Mouse (Mus musculus) embryonic facial prominence, embryonic 10.5 days (tissue): ENCODE results near the gene Prkab2. TPM values are rescaled to one million over a fixed set of nuclear protein-coding genes. Genes with fewer than 3 reads are reported as not detected.

Experiments used
- DNase-seq: peaks from one replicate; pipeline ENCODE4 v3.0.0-alpha.2; 2017; ENCODE audit warnings: low spot score
- H3K27ac ChIP-seq: fragments of 300-500 bp; sonication (generic); replicated peaks from 2 replicates; pipeline ENCODE4 v1.5.1; 2016; ENCODE audit warnings: mild to moderate bottlenecking
- H3K27me3 ChIP-seq: fragments of 300-500 bp; sonication (generic); replicated peaks from 2 replicates; pipeline ENCODE4 v1.6.1; 2016; ENCODE audit warnings: low read depth, mild to moderate bottlenecking; ENCODE audit not compliant: poor library complexity, severe bottlenecking
- H3K36me3 ChIP-seq: fragments of 300-500 bp; sonication (generic); replicated peaks from 2 replicates; pipeline ENCODE4 v1.6.1; 2016; ENCODE audit warnings: mild to moderate bottlenecking, moderate library complexity
- H3K4me1 ChIP-seq: fragments of 300-500 bp; sonication (generic); 2 replicates; pipeline ENCODE4 v1.6.1; 2016
- H3K4me3 ChIP-seq: fragments of 300-500 bp; sonication (generic); 2 replicates; pipeline ENCODE4 v1.5.1; 2016; ENCODE audit warnings: mild to moderate bottlenecking, moderate library complexity
- H3K9me3 ChIP-seq: fragments of 300-500 bp; sonication (generic); 2 replicates; pipeline ENCODE4 v1.6.1; 2016; ENCODE audit warnings: mild to moderate bottlenecking
- WGBS: fragments of 180-500 bp; shearing (Covaris S2); methylation state at CpG from one replicate; pipeline ENCODE4 v1.1.7; 2016; 5-methylcytosine and 5-hydroxymethylcytosine counted together
- polyA plus RNA-seq: library from polyadenylated mRNA; unstranded; fragments of >200 nt; fragmentation: Nextera tagmentation; extraction: Ambion mirVana; gene quantifications from 2 replicates; pipeline ENCODE4 v1.2.1, GENCODE M21; 2016

Gene Prkab2
- polyA plus RNA-seq, 1 experiment from 2014 or later = 7.2 TPM

- Histone ChIP-seq H3K4me1 (peaks cover 17% of the 10 kb centered on the region), H3K9me3 (no peaks in the 10 kb centered on the region), H3K27me3 (no peaks in the 10 kb centered on the region), H3K27ac (no peak overlapping the region), H3K4me3 (no peak overlapping the region), H3K36me3 (no peaks in the 10 kb centered on the region)
- 80% methylated on average over 8 of the region's 8 CpGs for WGBS
- peak; percentile 21 for DNase-seq
Observed at GRCm38 (mm10) chr3:97654901-97655300, 3.1 kb upstream of the Prkab2 start.

DNA sequence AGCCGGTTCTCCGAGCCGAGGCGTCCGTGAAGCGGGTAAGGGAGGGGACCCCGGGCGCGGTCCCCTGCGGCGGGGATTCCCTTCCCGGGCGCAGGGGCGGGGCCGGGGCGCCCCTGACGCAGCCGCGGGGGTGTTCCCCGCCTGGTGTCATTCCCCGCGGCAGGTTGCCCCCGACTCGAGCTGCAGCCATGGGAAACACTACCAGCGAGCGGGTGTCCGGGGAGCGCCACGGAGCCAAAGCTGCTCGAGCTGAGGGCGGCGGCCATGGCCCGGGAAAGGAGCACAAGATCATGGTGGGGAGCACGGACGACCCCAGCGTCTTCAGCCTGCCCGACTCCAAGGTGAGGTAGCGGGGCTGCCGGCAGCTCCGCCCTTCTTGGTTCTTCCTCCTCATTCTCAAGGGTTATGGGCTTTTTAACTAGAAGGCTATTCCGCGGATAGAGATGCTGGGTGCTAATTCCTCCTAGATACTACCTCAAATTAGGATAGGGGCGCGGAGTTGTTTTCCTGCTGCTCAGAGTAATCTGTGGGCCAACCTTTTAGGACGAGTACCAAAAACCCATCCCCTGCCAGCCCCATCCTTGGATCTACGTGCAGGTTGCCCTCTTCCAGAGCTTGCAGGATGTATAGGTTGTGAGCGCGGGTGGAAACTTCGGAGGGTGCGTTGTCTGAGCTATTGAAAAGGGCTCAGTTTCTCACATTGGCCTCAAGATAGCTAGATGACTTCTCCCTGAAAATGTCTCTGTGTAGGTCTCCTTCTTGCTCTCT is 617 bp downstream of the Prkab2 start:
- no peak for DNase-seq
- Histone ChIP-seq H3K27ac (peak overlapping the region; percentile 91), H3K9me3 (no peaks in the 10 kb centered on the region), H3K27me3 (no peaks in the 10 kb centered on the region), H3K36me3 (peaks cover 14% of the 10 kb centered on the region), H3K4me3 (peak overlapping the region; percentile 87), H3K4me1 (peaks cover 19% of the 10 kb centered on the region)
- 1% methylated on average over 50 of the region's 50 CpGs for WGBS

GRCm38 (mm10) chr3:97659746-97660145 is 1.8 kb downstream of the Prkab2 start:
- 93% methylated on average over 7 of the region's 7 CpGs for WGBS
- no peaks in the 10 kb centered on the region for H3K27me3 ChIP-seq
- peaks cover 26% of the 10 kb centered on the region for H3K36me3 ChIP-seq
- no peak for DNase-seq
- no peaks in the 10 kb centered on the region for H3K9me3 ChIP-seq
- peak overlapping the region; percentile 87; the same call in 1 of the 2 replicates for H3K4me3 ChIP-seq
- peaks cover 19% of the 10 kb centered on the region for H3K4me1 ChIP-seq
- no peak overlapping the region for H3K27ac ChIP-seq

DNA sequence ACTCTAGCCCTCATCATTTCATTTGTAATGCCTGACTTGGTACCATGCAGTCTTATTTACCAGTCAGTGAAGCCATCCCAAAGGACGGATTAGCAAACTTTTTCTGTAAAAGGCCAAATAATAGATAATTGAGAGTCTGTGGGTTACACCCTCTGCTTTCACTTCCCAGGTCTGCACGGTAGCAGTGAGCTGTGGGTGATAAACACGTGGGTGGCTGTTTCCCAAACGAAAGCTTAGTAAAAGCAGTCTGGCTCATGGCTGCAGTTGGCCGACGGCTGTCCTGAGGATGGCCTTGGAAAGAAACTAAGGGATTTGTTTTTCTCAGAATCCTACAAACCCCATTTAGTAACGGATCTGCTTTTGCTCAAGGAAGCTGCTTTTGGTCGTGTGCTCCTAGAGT is 3.2 kb downstream of the Prkab2 start:
- no peaks in the 10 kb centered on the region for H3K9me3 ChIP-seq
- no peak overlapping the region for H3K4me3 ChIP-seq
- 76% methylated on average over 8 of the region's 8 CpGs for WGBS
- peaks cover 32% of the 10 kb centered on the region for H3K36me3 ChIP-seq
- no peak for DNase-seq
- no peak overlapping the region for H3K27ac ChIP-seq
- peaks cover 19% of the 10 kb centered on the region for H3K4me1 ChIP-seq
- no peaks in the 10 kb centered on the region for H3K27me3 ChIP-seq

DNA sequence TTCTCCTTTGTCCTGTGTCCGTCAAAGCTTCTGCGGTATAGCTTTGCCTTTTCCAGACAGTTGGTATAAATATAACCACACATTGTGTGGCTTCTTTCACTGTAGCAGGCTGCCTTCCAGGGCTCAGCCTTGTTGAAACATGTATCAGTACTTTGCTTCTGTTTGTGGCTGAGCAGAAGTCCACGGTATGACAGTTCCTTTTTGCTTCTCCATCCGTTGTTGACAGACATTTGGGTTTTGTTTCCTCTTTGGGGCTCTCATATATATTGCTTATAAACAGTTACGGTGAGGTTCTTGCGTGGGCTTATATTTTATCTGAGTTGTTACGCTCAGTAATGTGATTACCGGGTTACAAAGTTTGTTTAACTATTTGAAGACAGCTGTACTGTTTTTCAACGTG is 7.5 kb downstream of the Prkab2 start:
- Histone ChIP-seq H3K4me3 (no peak overlapping the region), H3K27ac (no peak overlapping the region), H3K27me3 (no peaks in the 10 kb centered on the region), H3K9me3 (no peaks in the 10 kb centered on the region), H3K4me1 (0 out of 2 replicates have a peak, but pooled peaks cover 4% of the 10 kb centered on the region), H3K36me3 (peaks cover 71% of the 10 kb centered on the region)
- 88% methylated on average over 9 of the region's 9 CpGs for WGBS
- DNase-seq = no peak

- 84% methylated on average over 8 of the region's 8 CpGs for WGBS
- H3K36me3 ChIP-seq = peaks cover 78% of the 10 kb centered on the region
- no peak overlapping the region for H3K4me3 ChIP-seq
- H3K9me3 ChIP-seq = no peaks in the 10 kb centered on the region
- H3K27me3 ChIP-seq = no peaks in the 10 kb centered on the region
- 0 out of 2 replicates have a peak, but pooled peaks cover 4% of the 10 kb centered on the region for H3K4me1 ChIP-seq
- DNase-seq = no peak
- no peak overlapping the region for H3K27ac ChIP-seq
Observed at GRCm38 (mm10) chr3:97666154-97666553, 8.2 kb downstream of the Prkab2 start.

- no peak overlapping the region for H3K4me3 ChIP-seq
- H3K36me3 ChIP-seq = peaks cover 86% of the 10 kb centered on the region
- 74% methylated on average over 14 of the region's 14 CpGs for WGBS
- no peak for DNase-seq
- no peak overlapping the region for H3K27ac ChIP-seq
- no peaks in the 10 kb centered on the region for H3K9me3 ChIP-seq
- H3K4me1 ChIP-seq = 0 out of 2 replicates have a peak, but pooled peaks cover 4% of the 10 kb centered on the region
- H3K27me3 ChIP-seq = no peaks in the 10 kb centered on the region
Observed at GRCm38 (mm10) chr3:97667093-97667675, 9.2 kb downstream of the Prkab2 start.

- H3K4me1 ChIP-seq = no peaks in the 10 kb centered on the region
- 91% methylated on average over 7 of the region's 7 CpGs for WGBS
Observed at GRCm38 (mm10) chr3:97674644-97675110, 16.7 kb downstream of the Prkab2 start, which contains the start of gene Gm17651. Gm17651 (minus strand) TSS chr3:97674694.

DNA sequence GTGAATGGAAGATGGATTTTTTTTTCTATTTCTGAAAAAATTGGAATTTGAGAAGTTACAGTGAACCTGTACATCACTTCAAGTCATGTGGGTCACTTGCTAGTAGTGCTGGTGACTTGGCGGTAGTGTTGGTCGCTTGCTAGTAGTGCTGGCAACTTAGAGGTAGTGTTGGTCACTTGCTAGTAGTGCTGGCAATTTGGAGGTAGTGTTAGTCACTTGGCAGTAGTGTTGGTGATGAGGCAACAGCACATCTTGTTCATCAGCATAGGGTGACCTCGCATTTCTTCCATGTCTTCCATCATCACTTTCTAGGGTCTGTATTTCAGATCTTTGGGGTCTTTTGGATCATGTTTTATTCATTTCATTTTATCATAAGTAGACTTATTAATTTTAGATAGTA is 18.1 kb downstream of the Prkab2 start:
- Histone ChIP-seq H3K27me3 (peaks cover 15% of the 10 kb centered on the region; the same call in 1 of the 2 replicates), H3K9me3 (no peaks in the 10 kb centered on the region), H3K4me1 (peaks cover 6% of the 10 kb centered on the region), H3K27ac (no peak overlapping the region), H3K4me3 (no peak overlapping the region), H3K36me3 (peaks cover 12% of the 10 kb centered on the region)
- 89% methylated on average over 3 of the region's 3 CpGs for WGBS
- no peak for DNase-seq

More at GRCm38 (mm10) chr3:97674644-97675110, 16.7 kb downstream of the Prkab2 start, which contains the start of gene Gm17651:
- no peak for DNase-seq
- Histone ChIP-seq H3K27me3 (peaks cover 1% of the 10 kb centered on the region; the same call in 1 of the 2 replicates), H3K4me3 (no peak within 1 kb of the TSS), H3K27ac (no peak within 1 kb of the TSS), H3K36me3 (peaks cover 26% of the 10 kb centered on the region), H3K9me3 (no peaks in the 10 kb centered on the region)

DNA sequence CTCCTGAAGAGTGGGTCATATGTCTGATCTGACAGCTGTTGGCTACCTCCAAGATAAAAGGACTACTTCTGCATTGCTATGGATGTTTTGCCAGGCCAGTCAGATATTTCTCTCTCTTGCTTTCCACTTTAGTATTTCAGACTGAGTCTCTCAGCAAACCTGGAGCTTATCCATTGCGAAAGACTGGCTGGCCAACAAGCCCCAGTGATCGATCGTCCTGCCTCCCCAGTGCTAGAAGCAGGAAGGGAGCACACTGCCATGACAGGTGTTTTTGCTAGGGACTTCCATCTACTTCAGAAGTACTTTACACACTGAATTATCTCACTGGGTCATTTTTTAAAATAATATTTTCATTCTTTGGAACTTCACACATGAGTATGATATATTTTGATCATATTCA is 20.4 kb downstream of the Prkab2 start:
- no peaks in the 10 kb centered on the region for H3K36me3 ChIP-seq
- DNase-seq = no peak
- H3K4me1 ChIP-seq = peaks cover 22% of the 10 kb centered on the region
- H3K4me3 ChIP-seq = no peak overlapping the region
- H3K27me3 ChIP-seq = peaks cover 33% of the 10 kb centered on the region
- no peaks in the 10 kb centered on the region for H3K9me3 ChIP-seq
- H3K27ac ChIP-seq = no peak overlapping the region
- 97% methylated on average over 3 of the region's 3 CpGs for WGBS

- H3K4me1 ChIP-seq = peaks cover 34% of the 10 kb centered on the region
- H3K9me3 ChIP-seq = no peaks in the 10 kb centered on the region
- peak overlapping the region; percentile 58 for H3K4me3 ChIP-seq
- DNase-seq = peak; percentile 85
- no peaks in the 10 kb centered on the region for H3K36me3 ChIP-seq
- 2% methylated on average over 28 of the region's 28 CpGs for WGBS
- H3K27me3 ChIP-seq = peaks cover 46% of the 10 kb centered on the region
- H3K27ac ChIP-seq = peak overlapping the region; percentile 26; the same call in 1 of the 2 replicates
Observed at GRCm38 (mm10) chr3:97680631-97681320, 22.8 kb downstream of the Prkab2 start.

- peak overlapping the region; percentile 65 for H3K27ac ChIP-seq
- WGBS = 1% methylated on average over 33 of the region's 33 CpGs
- DNase-seq = peak; percentile 86
Observed at GRCm38 (mm10) chr3:97681321-97682158, 23.5 kb downstream of the Prkab2 start.

More at GRCm38 (mm10) chr3:97681321-97682158, 23.5 kb downstream of the Prkab2 start:
- Histone ChIP-seq H3K9me3 (no peaks in the 10 kb centered on the region), H3K4me1 (peaks cover 34% of the 10 kb centered on the region), H3K36me3 (no peaks in the 10 kb centered on the region), H3K27me3 (peaks cover 46% of the 10 kb centered on the region), H3K4me3 (peak overlapping the region; percentile 58)
